Mouse (Mus musculus) MEL (cell line): Measurements from ENCODE around the gene Armcx6. TPM values are rescaled to one million over a fixed set of nuclear protein-coding genes. Genes with fewer than 3 reads are reported as not detected.
A peak's percentile ranks its signal among the peaks of the same experiment; 100 is the strongest.
"Not testable (repeated sequence)": the region's sequence is repeated elsewhere in the genome, so short reads cannot be mapped to it uniquely, and the experiment has no call there.

Experiments used
- DNase-seq: peaks from one replicate; pipeline ENCODE4 v3.0.0; 2011; ENCODE audit warnings: low read depth, low spot score
- H3K27ac ChIP-seq: 2 replicates; pipeline ENCODE4 v1.5.1; 2012; ENCODE audit warnings: low read depth, mild to moderate bottlenecking, control low read depth, low read length, moderate library complexity; ENCODE audit not compliant: control insufficient read depth
- H3K27me3 ChIP-seq, 2 experiments: fragments of 150-350 bp in 1 of 2; sonication (generic) in 1 of 2; 2 replicates each; pipeline ENCODE4 v1.6.1; 2012; ENCODE audit warnings: low read length in 2 of 2, mild to moderate bottlenecking in 2 of 2, improper control_type of control experiment in 1 of 2, moderate library complexity in 1 of 2; ENCODE audit not compliant: insufficient read depth in 2 of 2, control insufficient read depth in 1 of 2
- H3K36me3 ChIP-seq, 2 experiments: 2 replicates each; pipeline ENCODE4 v1.6.1; 2012 to 2014; ENCODE audit warnings: low read length in 2 of 2, improper control_type of control experiment in 1 of 2, inconsistent platforms in 1 of 2, mild to moderate bottlenecking in 1 of 2; ENCODE audit not compliant: insufficient read depth in 2 of 2, control insufficient read depth in 1 of 2
- H3K4me1 ChIP-seq, 2 experiments: fragments of 150-350 bp in 1 of 2; sonication (generic) in 1 of 2; 2 replicates each; pipeline ENCODE4 v1.6.1; 2012; ENCODE audit warnings: low read length in 2 of 2, improper control_type of control experiment in 1 of 2, mild to moderate bottlenecking in 1 of 2; ENCODE audit not compliant: insufficient read depth in 2 of 2, control insufficient read depth in 1 of 2
- H3K4me3 ChIP-seq, 2 experiments: fragments of 150-350 bp in 1 of 2; sonication (generic) in 1 of 2; 2 replicates each; pipeline ENCODE4 v1.5.1; 2012; ENCODE audit warnings: low read depth in 2 of 2, low read length in 2 of 2, mild to moderate bottlenecking in 2 of 2, moderate library complexity in 2 of 2, control low read depth in 1 of 2, improper control_type of control experiment in 1 of 2; ENCODE audit not compliant: control insufficient read depth in 1 of 2, insufficient read depth in 1 of 2
- H3K79me2 ChIP-seq: 2 replicates; pipeline ENCODE4 v1.6.1; 2012; ENCODE audit warnings: mild to moderate bottlenecking, low read length, moderate library complexity; ENCODE audit not compliant: control insufficient read depth, poor library complexity, insufficient read depth
- H3K9ac ChIP-seq: 2 replicates; pipeline ENCODE4 v1.6.1; 2012; ENCODE audit warnings: low read depth, mild to moderate bottlenecking, control low read depth, low read length, moderate library complexity; ENCODE audit not compliant: control insufficient read depth, poor library complexity, severe bottlenecking
- H3K9me3 ChIP-seq: fragments of 150-350 bp; sonication (generic); replicated peaks from 2 replicates; pipeline ENCODE4 v1.6.1; 2012; ENCODE audit warnings: mild to moderate bottlenecking, low read length, improper control_type of control experiment, moderate library complexity; ENCODE audit not compliant: insufficient read depth
- CTCF ChIP-seq, 3 experiments: IDR thresholded peaks in 2 of 3; conservative IDR thresholded peaks in 1 of 3; 2 replicates each; pipeline ENCODE4 v1.5.1; 2011 to 2012; ENCODE audit warnings: low read length in 3 of 3, low read depth in 2 of 3, mild to moderate bottlenecking in 2 of 3, improper control_type of control experiment in 1 of 3, inconsistent platforms in 1 of 3, mixed read lengths in 1 of 3, moderate library complexity in 1 of 3; ENCODE audit not compliant: control insufficient read depth in 1 of 3, insufficient read depth in 1 of 3, poor library complexity in 1 of 3, severe bottlenecking in 1 of 3
- EP300 ChIP-seq, 2 experiments: IDR thresholded peaks; 2 replicates each; pipeline ENCODE4 v1.6.1; 2011; ENCODE audit warnings: improper control_type of control experiment in 2 of 2, low read length in 2 of 2, low read depth in 1 of 2, mild to moderate bottlenecking in 1 of 2
- GABPA ChIP-seq: IDR thresholded peaks from 2 replicates; pipeline ENCODE4 v1.6.1; 2012; ENCODE audit warnings: low read depth, mild to moderate bottlenecking, inconsistent platforms, low read length, improper control_type of control experiment, moderate library complexity
- JUND ChIP-seq: IDR thresholded peaks from 2 replicates; pipeline ENCODE4 v1.6.1; 2011; ENCODE audit warnings: low read depth, mild to moderate bottlenecking, improper control_type of control experiment, low read length
- KAT2A ChIP-seq: conservative IDR thresholded peaks from 2 replicates; pipeline ENCODE4 v1.6.1; 2012; ENCODE audit warnings: low read depth, low read length, improper control_type of control experiment, inconsistent platforms
- MAFK ChIP-seq: IDR thresholded peaks from 2 replicates; pipeline ENCODE4 v1.6.1; 2011; ENCODE audit warnings: low read depth, mild to moderate bottlenecking, low read length, improper control_type of control experiment, borderline replicate concordance
- MAX ChIP-seq: IDR thresholded peaks from 2 replicates; pipeline ENCODE4 v1.6.1; 2011; ENCODE audit warnings: low read length, improper control_type of control experiment
- MEF2A ChIP-seq: IDR thresholded peaks from 2 replicates; pipeline ENCODE4 v1.6.1; 2014; ENCODE audit warnings: low read depth, mild to moderate bottlenecking, inconsistent platforms, low read length, improper control_type of control experiment; ENCODE audit not compliant: poor library complexity, insufficient replicate concordance, severe bottlenecking; ENCODE audit errors: extremely low read depth
- MXI1 ChIP-seq: IDR thresholded peaks from 2 replicates; pipeline ENCODE4 v1.6.1; 2011; ENCODE audit warnings: mild to moderate bottlenecking, low read depth, low read length, improper control_type of control experiment
- MYB ChIP-seq: IDR thresholded peaks from 2 replicates; pipeline ENCODE4 v1.6.1; 2011; ENCODE audit warnings: mild to moderate bottlenecking, low read depth, low read length, improper control_type of control experiment
- NELFE ChIP-seq: IDR thresholded peaks from 2 replicates; pipeline ENCODE4 v1.6.1; 2011; ENCODE audit warnings: low read depth, low read length, improper control_type of control experiment
- POLR2AphosphoS5 ChIP-seq: IDR thresholded peaks from 2 replicates; pipeline ENCODE4 v1.6.1; 2012; ENCODE audit warnings: low read depth, borderline replicate concordance, mild to moderate bottlenecking, inconsistent platforms, low read length, moderate library complexity, mixed read lengths
- RAD21 ChIP-seq: IDR thresholded peaks from 2 replicates; pipeline ENCODE4 v1.6.1; 2011; ENCODE audit warnings: mild to moderate bottlenecking, low read depth, low read length, improper control_type of control experiment
- RCOR1 ChIP-seq: IDR thresholded peaks from 2 replicates; pipeline ENCODE4 v1.6.1; 2012; ENCODE audit warnings: low read depth, mild to moderate bottlenecking, inconsistent platforms, low read length, improper control_type of control experiment
- SMC3 ChIP-seq: IDR thresholded peaks from 2 replicates; pipeline ENCODE4 v1.6.1; 2011; ENCODE audit warnings: low read depth, low read length, improper control_type of control experiment
- TAL1 ChIP-seq: IDR thresholded peaks from 2 replicates; pipeline ENCODE4 v1.6.1; 2012; ENCODE audit warnings: mild to moderate bottlenecking, inconsistent platforms, low read length, moderate library complexity, mixed read lengths
- TBP ChIP-seq: IDR thresholded peaks from 2 replicates; pipeline ENCODE4 v1.8.0; 2011; ENCODE audit warnings: low read depth, low read length, improper control_type of control experiment
- TCF12 ChIP-seq: IDR thresholded peaks from 2 replicates; pipeline ENCODE4 v1.6.1; 2014; ENCODE audit warnings: low read depth, mild to moderate bottlenecking, inconsistent platforms, low read length, improper control_type of control experiment, moderate library complexity
- USF1 ChIP-seq: IDR thresholded peaks from 2 replicates; pipeline ENCODE4 v1.6.1; 2014; ENCODE audit warnings: low read depth, mild to moderate bottlenecking, inconsistent platforms, low read length, improper control_type of control experiment, moderate library complexity
- USF2 ChIP-seq, 2 experiments: IDR thresholded peaks; 2 replicates each; pipeline ENCODE4 v1.6.1; 2011 to 2012; ENCODE audit warnings: improper control_type of control experiment in 2 of 2, low read length in 2 of 2, borderline replicate concordance in 1 of 2, inconsistent platforms in 1 of 2, low read depth in 1 of 2, mild to moderate bottlenecking in 1 of 2; ENCODE audit not compliant: insufficient read depth in 1 of 2
- ZC3H11A ChIP-seq: IDR thresholded peaks from 2 replicates; pipeline ENCODE4 v1.6.1; 2012; ENCODE audit warnings: low read depth, mild to moderate bottlenecking, inconsistent platforms, low read length, improper control_type of control experiment
- ZNF384 ChIP-seq: IDR thresholded peaks from 2 replicates; pipeline ENCODE4 v1.6.1; 2012; ENCODE audit warnings: low read depth, mild to moderate bottlenecking, inconsistent platforms, low read length, improper control_type of control experiment
- polyA plus RNA-seq, 2 experiments: library from polyadenylated mRNA; stranded (reverse) in 1 of 2; unstranded in 1 of 2; fragments of >175 nt in 1 of 2; fragments of >200 nt in 1 of 2; gene quantifications; 2 replicates each; pipeline versions ENCODE4 v1.2.1 to v1.2.4; 2012; ENCODE audit warnings: low replicate concordance in 2 of 2, low read depth in 1 of 2; ENCODE audit not compliant: insufficient read length in 2 of 2, insufficient read depth in 1 of 2, missing spikeins in 1 of 2
- total RNA-seq: library from RNA; depleted of rRNA; stranded (reverse); fragments of 300-350 nt; gene quantifications from 2 replicates; pipeline ENCODE4 v1.2.3, GENCODE M21; 2012

The Armcx6 gene
- total and polyA plus RNA-seq, 3 experiments = not detected

- H3K36me3 ChIP-seq = no peaks in the 10 kb centered on the region
- no peak for DNase-seq
- H3K9me3 ChIP-seq = no peaks in the 10 kb centered on the region
- H3K27ac ChIP-seq = no peak overlapping the region
- no peaks in the 10 kb centered on the region for H3K4me1 ChIP-seq
- H3K27me3 ChIP-seq = peaks cover 8 to 32% of the 10 kb centered on the region in 2 experiments
- H3K4me3 ChIP-seq = no peak overlapping the region
- TF ChIP-seq MAFK = no peak
- no peak for TF ChIP-seq EP300 (IDR thresholded peaks at IDR 0.05; ENCODE audit: low read depth in 1 of 2, low read length in 2 of 2)
- TF ChIP-seq USF2 (IDR thresholded peaks at IDR 0.05; ENCODE audit: borderline replicate concordance in 1 of 2, insufficient read depth in 1 of 2, low read depth in 1 of 2, low read length in 2 of 2) = no peak
- TF ChIP-seq NELFE = no peak
- TF ChIP-seq SMC3 = no peak
- no peak for TF ChIP-seq ZC3H11A
- no peak for TF ChIP-seq KAT2A
- TF ChIP-seq TBP = no peak
- TF ChIP-seq RAD21 = no peak
- no peak for TF ChIP-seq POLR2AphosphoS5
- no peak for TF ChIP-seq USF1
- TF ChIP-seq TCF12 = no peak
- TF ChIP-seq, all 39 proteins: peak for 0
- Histone ChIP-seq H3K9ac (no peak overlapping the region), H3K79me2 (no peaks in the 10 kb centered on the region)
Measured at GRCm38 (mm10) chrX:134737796-134738195, 13.4 kb downstream of the Armcx6 start.

- no peaks in the 10 kb centered on the region for H3K4me1 ChIP-seq
- no peak overlapping the region for H3K4me3 ChIP-seq
- TF ChIP-seq MYB = no peak
- TF ChIP-seq MEF2A = no peak
- TF ChIP-seq CTCF (IDR thresholded peaks at IDR 0.05 in 2 of 3, conservative IDR thresholded peaks at IDR 0.05 in 1 of 3; ENCODE audit: control insufficient read depth in 1 of 3, insufficient read depth in 1 of 3, low read depth in 2 of 3, low read length in 3 of 3, poor library complexity in 1 of 3, severe bottlenecking in 1 of 3) = peak; percentile 19 to 99 (median 65); a peak in 5 of 6 replicates
- no peak for TF ChIP-seq USF1
- TF ChIP-seq SMC3 = peak; percentile 94
- no peak for TF ChIP-seq RCOR1
- TF ChIP-seq JUND = no peak
- no peak for TF ChIP-seq ZNF384
- TF ChIP-seq ZC3H11A = peak; percentile 85
- no peak for TF ChIP-seq TAL1
- TF ChIP-seq MXI1 = no peak
- no peak for TF ChIP-seq MAX
- no peak for TF ChIP-seq GABPA
- no peak; the same call in 1 of the 2 replicates for TF ChIP-seq NELFE
- 0 out of 2 replicates have a peak overlapping the region, but pooled peaks have one; percentile 20 for H3K9ac ChIP-seq
- peaks cover 5 to 14% of the 10 kb centered on the region in 2 experiments for H3K27me3 ChIP-seq
- H3K9me3 ChIP-seq = no peaks in the 10 kb centered on the region
- no peaks in the 10 kb centered on the region for H3K79me2 ChIP-seq
- no peak overlapping the region for H3K27ac ChIP-seq
- DNase-seq = peak; percentile 74
- H3K36me3 ChIP-seq = no peaks in the 10 kb centered on the region
Measured at GRCm38 (mm10) chrX:134729778-134730177, 21.4 kb downstream of the Armcx6 start.

GRCm38 (mm10) chrX:134723762-134724161 is 27.5 kb downstream of the Armcx6 start:
- H3K27me3 ChIP-seq = peaks cover 10 to 36% of the 10 kb centered on the region in 2 experiments
- not testable (repeated sequence) for H3K4me1 ChIP-seq, H3K27ac ChIP-seq, H3K9me3 ChIP-seq, H3K4me3 ChIP-seq, H3K36me3 ChIP-seq, H3K9ac ChIP-seq, DNase-seq, H3K79me2 ChIP-seq
